Mouse (Mus musculus): ENCODE measurements around the gene Sp9. TPM values are rescaled to one million over a fixed set of nuclear protein-coding genes. Genes with fewer than 3 reads are reported as not detected.

Sp9 gene
- polyA plus RNA-seq, 1 experiment from 2014 or later: 2.2 TPM

GRCm38 (mm10) chr2:73298154-73298553, 26.4 kb downstream of the Sp9 start:
- WGBS: 80% methylated on average over 7 of the region's 7 CpGs

DNA sequence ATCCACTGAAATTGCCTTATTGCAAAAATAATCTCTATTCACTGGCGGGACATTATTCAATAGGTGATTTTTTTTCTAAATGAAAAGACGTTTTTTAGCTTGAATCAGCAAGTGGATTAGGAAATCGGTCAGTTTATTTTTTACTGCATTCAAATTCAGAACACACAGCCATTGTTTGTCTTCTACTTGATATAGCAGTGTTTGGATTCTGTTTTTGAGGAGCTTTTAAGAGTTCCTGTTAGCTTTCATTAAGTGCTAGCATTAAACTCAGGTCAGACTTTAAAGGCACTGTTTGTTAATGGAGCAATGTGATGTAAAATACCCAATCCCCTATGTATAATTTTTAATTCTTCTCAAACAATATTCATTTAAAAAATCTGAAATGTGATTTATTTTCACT, 27.1 kb downstream of the Sp9 start:
- 75% methylated on average over 3 of the region's 3 CpGs for WGBS
- H3K36me3 ChIP-seq: peaks cover 21% of the 10 kb centered on the region
- H3K9ac ChIP-seq: no peak overlapping the region
- no peaks in the 10 kb centered on the region for H3K4me1 ChIP-seq
- H3K9me3 ChIP-seq: no peaks in the 10 kb centered on the region
- H3K27me3 ChIP-seq (replicated peaks): no peaks in the 10 kb centered on the region
- ATAC-seq (ENCODE audit: low FRiP score, low read depth): no peak
- no peak overlapping the region for H3K4me3 ChIP-seq
- H3K4me2 ChIP-seq (replicated peaks): no peak overlapping the region
- no peak overlapping the region for H3K27ac ChIP-seq

More at GRCm38 (mm10) chr2:73298154-73298553, 26.4 kb downstream of the Sp9 start:
- ATAC-seq (ENCODE audit: low FRiP score, low read depth): no peak
- no peak overlapping the region for H3K4me2 ChIP-seq (replicated peaks)
- H3K4me3 ChIP-seq: no peak overlapping the region
- no peak overlapping the region for H3K9ac ChIP-seq
- no peaks in the 10 kb centered on the region for H3K9me3 ChIP-seq
- H3K36me3 ChIP-seq: peaks cover 18% of the 10 kb centered on the region
- no peaks in the 10 kb centered on the region for H3K27me3 ChIP-seq (replicated peaks)
- no peak overlapping the region for H3K27ac ChIP-seq
- no peaks in the 10 kb centered on the region for H3K4me1 ChIP-seq

DNA sequence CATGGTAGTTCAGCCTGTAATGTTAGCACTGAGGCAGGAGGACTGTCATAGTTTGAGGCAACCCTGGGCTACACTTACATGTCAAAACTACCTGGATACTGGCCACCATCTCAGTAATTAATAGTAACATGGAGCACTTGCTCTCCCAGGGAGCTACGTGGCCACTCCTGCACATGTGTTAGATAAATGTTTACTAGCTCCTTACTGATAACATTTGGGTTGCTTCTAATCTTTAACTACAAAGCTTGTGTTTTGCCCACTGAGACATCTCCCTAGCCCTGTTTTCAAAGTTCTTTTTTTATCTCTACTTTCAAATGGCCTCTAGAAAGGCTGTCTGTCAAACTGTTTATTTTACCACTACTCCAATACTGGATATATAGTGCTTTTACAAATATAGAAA, 30.3 kb downstream of the Sp9 start:
- H3K27me3 ChIP-seq (replicated peaks): no peaks in the 10 kb centered on the region
- WGBS: 95% methylated on average over 1 of the region's 1 CpGs
- H3K4me1 ChIP-seq: no peaks in the 10 kb centered on the region
- H3K4me2 ChIP-seq (replicated peaks): no peak overlapping the region
- no peaks in the 10 kb centered on the region for H3K9me3 ChIP-seq
- H3K27ac ChIP-seq: no peak overlapping the region
- no peak overlapping the region for H3K4me3 ChIP-seq
- H3K36me3 ChIP-seq: peaks cover 30% of the 10 kb centered on the region
- ATAC-seq (ENCODE audit: low FRiP score, low read depth): no peak
- H3K9ac ChIP-seq: no peak overlapping the region

DNA sequence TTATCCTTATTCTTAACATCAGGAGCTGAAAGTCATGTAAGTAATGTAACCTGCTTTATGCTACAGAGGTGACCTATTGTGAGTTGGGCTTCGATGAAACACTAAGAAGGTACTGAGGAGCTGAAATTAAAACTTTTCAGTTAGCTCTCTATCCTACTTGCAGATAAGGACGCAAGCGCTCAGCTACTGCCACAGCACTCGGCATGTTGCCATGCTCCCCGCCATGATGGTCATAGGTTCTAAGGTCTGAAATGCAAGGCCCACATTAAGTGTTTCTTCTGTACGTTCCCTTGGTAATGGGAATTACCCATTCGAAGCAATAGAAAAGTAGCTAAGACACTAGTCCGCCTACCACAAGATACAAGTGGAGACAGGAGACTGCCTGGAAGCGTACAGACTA, 31.0 kb downstream of the Sp9 start:
- Histone ChIP-seq H3K4me2 (replicated peaks) (no peak overlapping the region), H3K36me3 (peaks cover 37% of the 10 kb centered on the region), H3K27ac (no peak overlapping the region), H3K27me3 (replicated peaks) (no peaks in the 10 kb centered on the region), H3K4me3 (no peak overlapping the region), H3K4me1 (no peaks in the 10 kb centered on the region), H3K9me3 (no peaks in the 10 kb centered on the region), H3K9ac (no peak overlapping the region)
- WGBS: 97% methylated on average over 9 of the region's 9 CpGs
- no peak for ATAC-seq (ENCODE audit: low FRiP score, low read depth)

DNA sequence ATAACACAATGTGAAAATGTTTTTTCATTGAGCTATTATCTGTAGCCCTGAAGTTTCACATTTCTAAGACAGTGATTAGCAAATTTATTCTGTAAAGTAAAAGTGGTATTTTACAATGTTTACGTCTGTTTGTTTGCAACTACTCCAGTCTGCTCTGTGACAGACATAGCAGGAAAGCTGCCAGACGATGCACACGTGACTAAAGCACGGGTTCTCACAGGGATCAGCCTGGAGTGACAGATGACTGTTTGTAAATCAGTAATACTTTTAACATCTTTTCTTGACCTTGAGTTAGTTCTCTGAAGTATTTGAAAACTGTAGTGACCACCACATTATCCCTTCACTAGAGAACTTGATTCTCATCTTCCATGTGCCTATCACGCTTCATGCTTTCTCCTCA, 32.8 kb downstream of the Sp9 start:
- ATAC-seq (ENCODE audit: low FRiP score, low read depth): no peak
- no peaks in the 10 kb centered on the region for H3K4me1 ChIP-seq
- H3K36me3 ChIP-seq: peaks cover 50% of the 10 kb centered on the region
- 94% methylated on average over 5 of the region's 5 CpGs for WGBS
- H3K4me2 ChIP-seq (replicated peaks): no peak overlapping the region
- no peaks in the 10 kb centered on the region for H3K27me3 ChIP-seq (replicated peaks)
- no peak overlapping the region for H3K4me3 ChIP-seq
- H3K27ac ChIP-seq: no peak overlapping the region
- no peak overlapping the region for H3K9ac ChIP-seq
- H3K9me3 ChIP-seq: no peaks in the 10 kb centered on the region

DNA sequence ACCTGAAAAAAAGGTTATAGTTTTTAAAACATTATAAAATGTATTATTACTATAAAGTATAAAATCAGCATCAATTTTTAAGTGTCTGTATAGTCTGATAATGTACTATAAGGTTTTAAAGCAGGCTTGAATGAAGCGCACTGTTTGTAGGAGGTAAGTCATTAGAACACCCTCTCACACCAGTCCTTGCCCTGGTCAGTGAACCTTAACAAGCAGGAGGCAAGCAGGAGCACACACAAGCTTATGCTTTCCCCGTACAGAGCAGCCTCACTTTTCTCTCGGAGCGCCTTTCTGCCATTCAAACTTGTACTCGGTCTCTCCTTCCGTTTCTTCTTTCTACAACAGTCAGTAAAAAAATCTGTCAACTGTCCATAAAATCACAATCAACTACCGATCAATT, 34.3 kb downstream of the Sp9 start:
- 88% methylated on average over 7 of the region's 7 CpGs for WGBS
- peaks cover 51% of the 10 kb centered on the region for H3K36me3 ChIP-seq

DNA sequence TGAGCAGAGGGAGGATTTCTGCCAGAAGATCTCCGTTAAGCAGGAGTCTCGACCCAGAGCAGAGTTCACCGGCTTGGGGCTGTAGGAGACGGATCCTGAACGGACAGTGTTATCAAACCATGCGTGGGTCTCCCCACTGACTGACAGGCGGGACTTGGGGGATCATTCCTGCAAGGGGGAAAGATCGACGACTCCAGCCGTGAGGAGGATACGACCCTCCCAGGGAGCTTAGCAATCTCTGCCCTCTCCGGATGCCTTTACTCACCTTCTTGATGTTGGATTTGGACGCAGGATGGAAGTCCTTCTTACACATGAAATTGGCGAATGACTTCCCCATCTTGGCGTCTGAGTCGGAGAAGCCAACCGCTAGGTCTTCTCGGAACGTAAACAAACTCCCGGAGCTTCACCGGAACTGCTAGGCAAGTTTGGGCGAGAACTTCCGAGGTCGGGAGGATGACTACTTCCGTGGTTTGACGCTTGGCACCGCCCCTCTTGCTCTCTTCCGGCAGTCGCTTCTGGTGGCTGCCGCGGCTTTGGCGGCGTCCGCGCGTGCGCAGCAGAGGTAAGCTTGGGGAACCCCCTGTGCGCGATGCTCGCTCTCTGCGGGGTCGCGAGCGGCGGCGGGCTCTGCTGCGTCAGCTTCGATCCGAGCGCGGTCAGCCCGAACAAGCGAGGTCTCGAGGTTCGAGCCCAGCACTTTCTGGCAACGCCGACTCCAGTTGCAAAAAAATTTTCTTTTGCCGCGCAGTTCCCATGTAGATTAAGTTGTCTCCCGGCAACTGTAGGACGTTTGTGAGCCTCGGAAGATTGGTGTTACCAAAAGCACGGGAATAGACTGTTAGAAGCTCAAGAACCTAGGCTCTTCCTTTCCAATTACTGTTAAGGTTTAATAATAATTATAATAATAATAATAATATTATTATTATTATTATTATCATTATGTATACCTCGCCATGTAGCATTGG, 40.7 kb downstream of the Sp9 start, which contains the start of the genes Scrn3 and Cir1:
Scrn3 (plus strand) TSS at position 450 of the 965 bp plus-strand sequence.
Cir1 (minus strand) TSS at position 550 of the 965 bp plus-strand sequence.
- H3K9me3 ChIP-seq: no peaks in the 10 kb centered on the region
- peak within 1 kb of the TSS; percentile 69 for H3K9ac ChIP-seq
- H3K4me3 ChIP-seq: peak within 1 kb of the TSS; percentile 83
- peak within 1 kb of the TSS; percentile 92 for H3K4me2 ChIP-seq (replicated peaks)
- H3K27me3 ChIP-seq (replicated peaks): no peaks in the 10 kb centered on the region
- peaks cover 11% of the 10 kb centered on the region for H3K4me1 ChIP-seq
- H3K27ac ChIP-seq: no peak within 1 kb of the TSS
- peaks cover 21% of the 10 kb centered on the region for H3K36me3 ChIP-seq
- ATAC-seq (ENCODE audit: low FRiP score, low read depth): peak; percentile 97
- under 1% methylated on average over 64 of the region's 64 CpGs for WGBS

More for the DNA sequence above, 34.3 kb downstream of the Sp9 start:
- Histone ChIP-seq H3K4me3 (no peak overlapping the region), H3K4me2 (replicated peaks) (no peak overlapping the region), H3K9ac (no peak overlapping the region), H3K4me1 (peaks cover 1% of the 10 kb centered on the region; the same call in 1 of the 2 replicates), H3K27ac (no peak overlapping the region), H3K9me3 (no peaks in the 10 kb centered on the region), H3K27me3 (replicated peaks) (no peaks in the 10 kb centered on the region)
- no peak for ATAC-seq (ENCODE audit: low FRiP score, low read depth)

DNA sequence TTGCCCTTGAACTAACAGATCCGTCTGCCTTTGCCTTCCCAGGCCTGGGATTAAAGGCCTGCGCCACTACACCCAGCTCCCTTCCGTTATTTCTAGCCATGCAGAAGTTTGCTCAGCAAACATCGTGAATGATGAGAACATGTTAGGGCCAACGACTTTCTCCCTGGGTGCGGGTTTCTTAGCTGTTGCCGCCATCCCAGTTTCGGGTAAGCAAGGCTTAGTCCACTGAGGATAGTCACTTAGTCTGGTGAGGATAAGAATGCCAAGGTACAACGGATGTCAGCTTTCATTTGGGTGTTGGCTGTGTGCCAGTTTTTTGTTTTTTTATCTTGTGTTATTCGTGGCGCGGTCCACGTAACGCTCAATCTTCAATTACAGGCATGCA, 41.4 kb downstream of the Sp9 start:
- WGBS: 53% methylated on average over 14 of the region's 14 CpGs
- Histone ChIP-seq H3K27ac (no peak overlapping the region), H3K4me3 (peak overlapping the region; percentile 83), H3K9me3 (no peaks in the 10 kb centered on the region), H3K4me2 (replicated peaks) (peak overlapping the region; percentile 92), H3K27me3 (replicated peaks) (no peaks in the 10 kb centered on the region), H3K36me3 (peaks cover 17% of the 10 kb centered on the region), H3K4me1 (peaks cover 11% of the 10 kb centered on the region), H3K9ac (peak overlapping the region; percentile 38; the same call in 1 of the 2 replicates)
- ATAC-seq (ENCODE audit: low FRiP score, low read depth): peak; percentile 52; the same call in 1 of the 2 replicates

DNA sequence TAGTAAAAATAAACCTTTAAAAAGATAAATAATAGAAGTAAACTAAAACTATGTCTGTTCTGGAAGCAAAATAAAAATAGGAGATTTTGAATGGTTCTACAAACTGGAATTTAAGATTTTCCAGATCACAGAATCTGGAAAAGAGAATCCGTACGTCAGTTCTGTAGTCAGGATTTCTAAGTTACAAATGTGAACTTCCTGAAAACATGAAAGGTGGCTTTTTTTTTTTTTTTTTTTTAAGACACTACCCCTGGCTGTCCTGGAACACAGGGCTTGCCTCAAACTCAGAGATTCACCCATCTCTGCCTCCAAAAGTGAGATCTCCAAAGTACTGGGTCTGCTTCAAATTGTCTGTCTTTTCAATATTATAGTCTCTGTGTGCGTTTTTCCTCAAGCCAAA, 42.6 kb downstream of the Sp9 start:
- no peak for ATAC-seq (ENCODE audit: low FRiP score, low read depth)

DNA sequence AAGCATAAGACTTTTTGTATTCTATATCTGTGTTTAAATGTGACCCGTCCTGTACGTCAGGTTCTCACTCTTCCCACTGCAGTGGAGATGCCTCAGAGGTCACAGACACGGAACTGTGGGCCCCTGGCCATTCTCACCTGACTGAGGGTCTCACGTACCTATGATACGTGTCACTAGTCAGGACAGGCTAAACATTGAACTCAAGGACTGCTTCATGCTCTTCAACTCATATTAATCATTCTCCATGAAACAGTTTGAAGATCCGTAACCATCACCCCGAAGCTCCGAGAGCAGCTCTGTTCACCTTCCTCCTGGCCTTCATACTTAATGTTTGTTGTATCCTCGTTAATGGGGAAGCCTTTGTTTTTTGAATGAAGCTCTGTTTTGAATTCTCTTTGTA, 45.7 kb downstream of the Sp9 start:
- Histone ChIP-seq H3K4me3 (no peak overlapping the region), H3K4me1 (no peaks in the 10 kb centered on the region), H3K27ac (no peak overlapping the region), H3K9me3 (no peaks in the 10 kb centered on the region), H3K4me2 (replicated peaks) (no peak overlapping the region), H3K9ac (no peak overlapping the region), H3K36me3 (no peaks in the 10 kb centered on the region), H3K27me3 (replicated peaks) (no peaks in the 10 kb centered on the region)
- ATAC-seq (ENCODE audit: low FRiP score, low read depth): no peak
- 93% methylated on average over 9 of the region's 9 CpGs for WGBS

More for the DNA sequence above, 42.6 kb downstream of the Sp9 start:
- H3K4me1 ChIP-seq: peaks cover 11% of the 10 kb centered on the region
- WGBS: 93% methylated on average over 3 of the region's 3 CpGs
- H3K36me3 ChIP-seq: peaks cover 6% of the 10 kb centered on the region; the same call in 1 of the 2 replicates
- H3K4me3 ChIP-seq: no peak overlapping the region
- no peak overlapping the region for H3K4me2 ChIP-seq (replicated peaks)
- no peaks in the 10 kb centered on the region for H3K27me3 ChIP-seq (replicated peaks)
- no peak overlapping the region for H3K9ac ChIP-seq
- H3K9me3 ChIP-seq: no peaks in the 10 kb centered on the region
- no peak overlapping the region for H3K27ac ChIP-seq

DNA sequence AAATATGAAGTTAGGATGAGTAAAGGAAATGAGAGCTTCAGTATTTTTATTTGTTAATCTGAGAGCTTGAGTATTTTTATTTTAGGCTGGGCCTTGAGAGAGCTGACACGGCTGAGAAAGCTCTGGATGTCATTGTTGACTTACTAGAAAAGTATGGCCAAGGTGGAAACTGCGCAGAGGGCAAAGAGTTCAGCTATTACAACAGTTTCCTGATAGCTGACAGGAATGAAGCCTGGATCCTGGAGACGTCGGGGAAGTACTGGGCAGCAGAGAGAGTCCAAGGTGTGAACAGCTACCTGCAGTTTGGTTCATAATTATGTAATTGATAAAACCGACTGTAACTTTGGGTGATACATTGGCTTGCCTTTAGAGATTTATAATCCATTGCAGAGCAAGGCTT, 47.5 kb downstream of the Sp9 start:
- Histone ChIP-seq H3K27me3 (replicated peaks) (no peaks in the 10 kb centered on the region), H3K4me1 (no peaks in the 10 kb centered on the region), H3K4me2 (replicated peaks) (no peak overlapping the region), H3K36me3 (no peaks in the 10 kb centered on the region), H3K27ac (no peak overlapping the region), H3K9ac (no peak overlapping the region), H3K4me3 (no peak overlapping the region), H3K9me3 (no peaks in the 10 kb centered on the region)
- no peak for ATAC-seq (ENCODE audit: low FRiP score, low read depth)
- WGBS: 91% methylated on average over 5 of the region's 5 CpGs

DNA sequence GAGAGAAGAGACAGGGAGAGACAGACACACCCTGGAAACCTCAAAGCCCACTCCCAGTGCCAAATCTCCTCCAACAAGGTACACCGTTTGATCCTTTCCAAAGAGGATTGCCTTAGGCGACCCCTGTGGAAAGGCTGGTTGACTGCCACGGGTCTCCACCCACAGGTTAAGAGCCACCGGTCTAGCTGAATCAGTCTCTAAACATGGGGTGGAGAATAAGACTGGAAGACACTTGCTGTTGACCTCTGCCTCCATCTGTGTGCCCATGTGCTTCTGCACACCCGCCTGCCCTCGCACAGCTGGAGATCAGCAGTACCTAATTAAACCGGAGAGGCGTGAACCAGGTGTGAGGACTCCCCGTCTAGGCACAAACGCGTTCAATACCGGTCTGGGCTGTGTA, 51.3 kb downstream of the Sp9 start:
- Histone ChIP-seq H3K27ac (no peak overlapping the region), H3K9ac (no peak overlapping the region), H3K27me3 (replicated peaks) (no peaks in the 10 kb centered on the region), H3K4me2 (replicated peaks) (no peak overlapping the region), H3K36me3 (no peaks in the 10 kb centered on the region), H3K9me3 (no peaks in the 10 kb centered on the region), H3K4me3 (no peak overlapping the region), H3K4me1 (no peaks in the 10 kb centered on the region)
- WGBS: 63% methylated on average over 12 of the region's 12 CpGs
- ATAC-seq (ENCODE audit: low FRiP score, low read depth): no peak

All from neural tube, embryonic 12.5 days (tissue).